Mouse (Mus musculus) heart, embryonic 12.5 days (tissue): Measurements from ENCODE around the gene Gm11983. TPM values are rescaled to one million over a fixed set of nuclear protein-coding genes. Genes with fewer than 3 reads are reported as not detected.
"Not testable (repeated sequence)": the region's sequence is repeated elsewhere in the genome, so short reads cannot be mapped to it uniquely, and the experiment has no call there.

Source experiments
- ATAC-seq: fragments of 200-750 bp; cut with Nextera tagmentation; 2 replicates; pipeline ENCODE4 v1.8.0; 2017; ENCODE audit warnings: moderate TSS enrichment, moderate library complexity; ENCODE audit not compliant: insufficient number of reproducible peaks, low FRiP score
- H3K27ac ChIP-seq: fragments of 300-500 bp; sonication (generic); 2 replicates; pipeline ENCODE4 v1.5.1; 2016; ENCODE audit warnings: mild to moderate bottlenecking, moderate library complexity; ENCODE audit not compliant: poor library complexity, severe bottlenecking
- H3K27me3 ChIP-seq: fragments of 300-500 bp; sonication (generic); replicated peaks from 2 replicates; pipeline ENCODE4 v1.6.1; 2016; ENCODE audit warnings: mild to moderate bottlenecking, moderate library complexity
- H3K36me3 ChIP-seq: fragments of 300-500 bp; sonication (generic); 2 replicates; pipeline ENCODE4 v1.6.1; 2016; ENCODE audit warnings: mild to moderate bottlenecking, moderate library complexity
- H3K4me1 ChIP-seq: fragments of 300-500 bp; sonication (generic); replicated peaks from 2 replicates; pipeline ENCODE4 v1.6.1; 2016; ENCODE audit warnings: mild to moderate bottlenecking
- H3K4me2 ChIP-seq: fragments of 300-500 bp; sonication (generic); 2 replicates; pipeline ENCODE4 v1.6.1; 2016; ENCODE audit warnings: mild to moderate bottlenecking, moderate library complexity
- H3K4me3 ChIP-seq: fragments of 300-500 bp; sonication (generic); 2 replicates; pipeline ENCODE4 v1.5.1; 2016; ENCODE audit warnings: mild to moderate bottlenecking
- H3K9ac ChIP-seq: fragments of 300-500 bp; sonication (generic); 2 replicates; pipeline ENCODE4 v1.6.1; 2016; ENCODE audit warnings: mild to moderate bottlenecking, moderate library complexity
- H3K9me3 ChIP-seq: fragments of 300-500 bp; sonication (generic); replicated peaks from 2 replicates; pipeline ENCODE4 v1.6.1; 2016; ENCODE audit warnings: mild to moderate bottlenecking, moderate library complexity
- WGBS: fragments of 180-500 bp; shearing (Covaris S2); methylation state at CpG from one replicate; pipeline ENCODE4 v1.1.7; 2016; 5-methylcytosine and 5-hydroxymethylcytosine counted together
- polyA plus RNA-seq: library from polyadenylated mRNA; unstranded; fragments of >200 nt; fragmentation: Nextera tagmentation; extraction: Ambion mirVana; gene quantifications from 2 replicates; pipeline ENCODE4 v1.2.1, GENCODE M21; 2016

Gene Gm11983
- polyA plus RNA-seq, result not detected in 2 replicates

DNA sequence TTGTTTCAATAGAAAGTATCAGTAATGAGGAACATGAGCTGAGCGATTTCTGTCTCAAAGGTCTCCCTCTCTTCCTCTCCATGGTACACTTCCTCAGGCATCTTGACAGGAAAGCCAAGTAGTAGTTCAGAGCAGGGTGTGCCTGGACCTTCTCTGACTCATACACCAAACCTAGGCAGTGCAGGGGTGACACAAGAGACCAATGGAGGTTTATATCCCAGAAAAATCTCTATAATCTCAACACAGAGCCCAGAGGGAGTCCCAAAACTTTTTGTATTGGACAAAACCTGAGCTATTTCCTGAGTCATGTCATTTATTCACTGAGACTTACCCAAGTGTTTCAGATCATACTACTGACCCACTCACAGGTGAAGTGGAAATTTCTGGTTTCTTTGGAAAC lies at the start of gene Gm11983:
Gm11983 (minus strand) TSS at position 101 of the 400 bp plus-strand sequence.
- ATAC-seq, result no peak

GRCm38 (mm10) chr11:6883045-6883444 lies 45.6 kb upstream of the Gm11983 start:
- not testable (repeated sequence) for H3K4me1 ChIP-seq, H3K4me3 ChIP-seq, H3K27ac ChIP-seq, H3K36me3 ChIP-seq, H3K4me2 ChIP-seq, H3K9me3 ChIP-seq, H3K27me3 ChIP-seq, H3K9ac ChIP-seq, ATAC-seq
- 85% methylated on average over 4 of the region's 4 CpGs for WGBS

More for the DNA sequence above, at the start of gene Gm11983:
- Histone ChIP-seq H3K4me1 (no peaks in the 10 kb centered on the region), H3K36me3 (no peaks in the 10 kb centered on the region), H3K4me2 (no peak within 1 kb of the TSS), H3K27me3 (no peaks in the 10 kb centered on the region; the same call in 1 of the 2 replicates), H3K27ac (no peak within 1 kb of the TSS), H3K4me3 (no peak within 1 kb of the TSS), H3K9me3 (no peaks in the 10 kb centered on the region), H3K9ac (no peak within 1 kb of the TSS)
- 89% methylated on average over 1 of the region's 1 CpGs for WGBS

GRCm38 (mm10) chr11:6881614-6882013 lies 44.2 kb upstream of the Gm11983 start:
- no peak overlapping the region for H3K9ac ChIP-seq
- 0 out of 2 replicates have a peak, but pooled peaks cover 4% of the 10 kb centered on the region for H3K4me1 ChIP-seq
- 0 out of 2 replicates have a peak, but pooled peaks cover 4% of the 10 kb centered on the region for H3K9me3 ChIP-seq
- no peak for ATAC-seq
- H3K27me3 ChIP-seq, result no peaks in the 10 kb centered on the region
- H3K4me2 ChIP-seq, result no peak overlapping the region
- no peak overlapping the region for H3K4me3 ChIP-seq
- WGBS, result 41% methylated on average over 5 of the region's 5 CpGs
- no peaks in the 10 kb centered on the region for H3K36me3 ChIP-seq
- no peak overlapping the region for H3K27ac ChIP-seq

GRCm38 (mm10) chr11:6877740-6878139 lies 40.3 kb upstream of the Gm11983 start:
- Histone ChIP-seq H3K4me3 (no peak overlapping the region), H3K36me3 (no peaks in the 10 kb centered on the region), H3K27me3 (no peaks in the 10 kb centered on the region), H3K9ac (no peak overlapping the region), H3K27ac (no peak overlapping the region), H3K9me3 (0 out of 2 replicates have a peak, but pooled peaks cover 4% of the 10 kb centered on the region), H3K4me2 (no peak overlapping the region), H3K4me1 (0 out of 2 replicates have a peak, but pooled peaks cover 4% of the 10 kb centered on the region)
- WGBS, result 19% methylated on average over 6 of the region's 6 CpGs
- peak; percentile 72 for ATAC-seq

DNA sequence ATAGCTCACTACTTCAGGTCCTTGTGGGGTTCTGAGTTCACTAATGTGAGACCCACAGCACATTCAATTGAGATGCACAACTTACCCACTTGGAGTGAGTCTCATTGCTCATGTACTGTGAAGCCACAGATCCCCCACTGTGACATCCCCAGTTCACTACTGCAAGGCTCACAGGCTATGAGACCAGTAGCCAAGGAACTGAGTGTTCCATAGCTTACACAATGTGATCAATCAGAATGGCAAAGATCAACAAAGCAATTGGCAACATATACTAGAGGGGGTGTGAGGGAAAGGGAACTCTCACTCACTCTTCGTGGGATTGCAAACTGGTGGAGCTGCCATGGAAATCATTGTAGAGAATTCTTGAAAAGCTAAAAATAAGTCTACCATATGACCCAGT lies 33.5 kb upstream of the Gm11983 start:
- 76% methylated on average over 1 of the region's 1 CpGs for WGBS
- Histone ChIP-seq H3K27me3 (no peaks in the 10 kb centered on the region; the same call in 1 of the 2 replicates), H3K4me3 (no peak overlapping the region), H3K4me2 (no peak overlapping the region), H3K27ac (no peak overlapping the region), H3K4me1 (no peaks in the 10 kb centered on the region), H3K36me3 (no peaks in the 10 kb centered on the region), H3K9me3 (no peaks in the 10 kb centered on the region), H3K9ac (no peak overlapping the region)
- no peak for ATAC-seq

DNA sequence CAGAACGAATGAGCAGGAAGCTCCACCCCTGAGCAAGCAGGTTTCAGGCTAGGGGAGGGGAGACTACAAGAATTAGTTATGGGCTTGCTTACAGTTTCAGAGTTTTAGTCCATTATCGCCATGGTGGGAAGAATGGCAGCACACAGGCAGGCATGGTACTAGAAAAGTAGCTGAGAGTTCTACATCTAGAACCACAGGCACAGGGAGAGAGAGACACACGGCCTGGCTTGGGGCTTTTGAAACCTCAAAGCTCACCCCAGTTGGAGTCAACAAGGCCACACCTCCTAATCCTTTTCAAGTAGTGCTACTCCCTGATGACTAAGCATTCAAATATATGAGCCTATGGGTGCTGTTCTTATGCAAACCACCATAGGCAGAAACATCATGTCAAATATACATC lies 28.1 kb upstream of the Gm11983 start:
- no peak overlapping the region for H3K4me3 ChIP-seq
- H3K27me3 ChIP-seq, result no peaks in the 10 kb centered on the region; the same call in 1 of the 2 replicates
- WGBS, result 70% methylated on average over 3 of the region's 3 CpGs

DNA sequence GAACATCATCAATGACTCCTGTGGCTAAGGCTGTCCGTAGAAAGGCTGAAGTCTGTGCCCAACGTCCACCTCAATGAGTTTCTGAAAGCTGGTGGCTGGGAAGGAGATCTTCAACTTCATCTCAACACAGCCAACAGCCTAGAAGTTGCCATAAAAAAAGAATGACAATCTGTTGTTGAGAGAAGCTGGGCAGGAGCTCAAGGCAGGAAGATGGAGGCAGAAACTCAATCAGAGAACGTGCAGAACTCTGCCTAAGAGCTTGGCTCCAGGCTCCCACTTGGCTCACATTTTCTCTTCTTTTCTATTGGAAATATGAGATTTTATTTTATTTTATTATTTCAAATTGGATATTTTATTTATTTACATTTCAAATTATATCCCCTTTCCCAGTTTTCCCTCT lies 24.7 kb upstream of the Gm11983 start:
- H3K4me2 ChIP-seq, result no peak overlapping the region
- no peaks in the 10 kb centered on the region for H3K27me3 ChIP-seq
- no peak overlapping the region for H3K9ac ChIP-seq
- H3K36me3 ChIP-seq, result no peaks in the 10 kb centered on the region
- H3K27ac ChIP-seq, result no peak overlapping the region
- peaks cover 8% of the 10 kb centered on the region for H3K4me1 ChIP-seq
- H3K4me3 ChIP-seq, result no peak overlapping the region
- 0 out of 2 replicates have a peak, but pooled peaks cover 3% of the 10 kb centered on the region for H3K9me3 ChIP-seq
- no peak for ATAC-seq
- WGBS, result 68% methylated on average over 3 of the region's 3 CpGs

More for the DNA sequence above, 28.1 kb upstream of the Gm11983 start:
- H3K4me1 ChIP-seq, result peaks cover 7% of the 10 kb centered on the region
- H3K4me2 ChIP-seq, result no peak overlapping the region
- no peaks in the 10 kb centered on the region for H3K36me3 ChIP-seq
- no peak for ATAC-seq
- H3K9ac ChIP-seq, result no peak overlapping the region
- H3K27ac ChIP-seq, result no peak overlapping the region
- 0 out of 2 replicates have a peak, but pooled peaks cover 3% of the 10 kb centered on the region for H3K9me3 ChIP-seq

DNA sequence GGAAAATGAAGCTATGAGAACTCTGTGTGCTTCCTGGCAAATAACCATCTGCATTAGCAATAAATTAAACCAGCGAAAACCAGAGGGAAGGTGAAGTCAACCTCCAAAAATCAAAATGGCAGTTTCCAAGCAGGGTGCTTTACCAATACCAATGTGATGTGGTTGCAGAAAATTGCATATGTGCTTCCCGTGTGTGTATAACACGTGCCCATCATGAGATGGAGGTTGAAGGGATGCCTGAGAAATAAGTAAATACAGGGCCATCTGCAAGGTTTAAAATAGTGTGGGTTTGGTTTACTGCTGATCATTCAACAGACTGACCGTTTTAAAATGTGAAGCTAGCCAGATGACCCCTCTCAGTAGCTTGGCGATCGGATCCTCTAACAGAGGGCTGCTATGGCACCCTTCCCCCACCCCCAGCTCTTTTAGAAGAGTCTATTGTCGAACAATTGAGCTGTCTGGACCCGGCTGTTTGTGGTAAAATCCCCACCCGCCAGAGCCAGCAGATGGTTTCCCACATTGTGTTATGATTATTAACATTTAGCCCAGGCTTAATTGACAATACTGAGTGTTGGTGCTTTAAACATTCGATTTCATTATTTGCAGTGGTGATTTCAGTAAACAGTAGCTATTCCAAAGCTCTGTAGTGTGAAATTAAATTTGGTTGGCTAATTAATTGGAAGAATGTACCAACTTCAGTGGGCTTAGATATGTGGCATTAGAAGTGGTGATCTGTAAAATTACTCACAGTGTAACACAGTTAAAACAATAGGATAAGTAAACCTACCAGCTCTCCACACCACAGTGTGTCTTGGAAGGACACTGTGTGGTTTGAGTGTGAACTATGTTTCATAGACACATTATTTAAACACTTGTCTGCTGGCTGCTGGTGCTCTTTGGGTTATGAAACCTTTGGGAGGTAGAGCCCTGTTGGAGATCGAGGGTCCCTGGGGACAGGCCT lies 22.7 kb upstream of the Gm11983 start:
- Histone ChIP-seq H3K4me2 (no peak overlapping the region), H3K4me1 (peaks cover 8% of the 10 kb centered on the region), H3K9me3 (0 out of 2 replicates have a peak, but pooled peaks cover 3% of the 10 kb centered on the region), H3K27me3 (no peaks in the 10 kb centered on the region), H3K36me3 (no peaks in the 10 kb centered on the region), H3K9ac (no peak overlapping the region), H3K4me3 (no peak overlapping the region), H3K27ac (no peak overlapping the region)
- WGBS, result 42% methylated on average over 11 of the region's 11 CpGs
- no peak for ATAC-seq

GRCm38 (mm10) chr11:6859096-6859495 lies 21.6 kb upstream of the Gm11983 start:
- 83% methylated on average over 8 of the region's 8 CpGs for WGBS
- Histone ChIP-seq H3K9ac (no peak overlapping the region), H3K4me2 (no peak overlapping the region), H3K4me3 (no peak overlapping the region), H3K9me3 (0 out of 2 replicates have a peak, but pooled peaks cover 3% of the 10 kb centered on the region), H3K27me3 (no peaks in the 10 kb centered on the region), H3K36me3 (no peaks in the 10 kb centered on the region), H3K27ac (no peak overlapping the region), H3K4me1 (peaks cover 8% of the 10 kb centered on the region)
- ATAC-seq, result no peak

- H3K9ac ChIP-seq, result no peak overlapping the region
- H3K36me3 ChIP-seq, result no peaks in the 10 kb centered on the region
- H3K27ac ChIP-seq, result no peak overlapping the region
- no peak for ATAC-seq
- 0 out of 2 replicates have a peak, but pooled peaks cover 3% of the 10 kb centered on the region for H3K9me3 ChIP-seq
- no peak overlapping the region for H3K4me2 ChIP-seq
- no peak overlapping the region for H3K4me3 ChIP-seq
- 79% methylated on average over 3 of the region's 3 CpGs for WGBS
- H3K27me3 ChIP-seq, result no peaks in the 10 kb centered on the region
- H3K4me1 ChIP-seq, result peaks cover 5% of the 10 kb centered on the region
Measured at GRCm38 (mm10) chr11:6855942-6856341, 18.5 kb upstream of the Gm11983 start.

DNA sequence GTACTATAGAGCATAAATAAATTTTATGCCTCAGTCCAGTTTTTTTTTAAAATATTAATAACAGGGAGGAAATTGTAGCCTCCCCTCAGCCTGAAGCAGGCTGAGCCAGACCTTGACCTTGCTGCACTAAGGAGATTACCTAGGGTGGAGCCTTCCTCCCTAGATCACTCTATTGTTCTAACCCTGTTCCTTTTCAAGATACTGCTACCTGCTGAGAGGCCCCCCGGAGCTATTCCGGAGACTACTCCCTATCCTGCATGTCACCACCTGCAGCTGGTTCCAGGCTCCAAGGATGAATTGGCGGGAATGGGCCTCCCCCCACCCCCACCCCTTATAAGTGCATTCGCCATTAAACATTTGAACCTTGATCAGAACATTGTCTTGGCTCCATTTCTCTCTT lies 15.9 kb upstream of the Gm11983 start:
- H3K9ac ChIP-seq, H3K4me2 ChIP-seq, H3K27me3 ChIP-seq, H3K36me3 ChIP-seq, H3K27ac ChIP-seq, H3K4me3 ChIP-seq, ATAC-seq, H3K4me1 ChIP-seq, H3K9me3 ChIP-seq: not testable (repeated sequence)
- 68% methylated on average over 4 of the region's 4 CpGs for WGBS
